Mouse (Mus musculus) fibroblast of lung, adult 2 months (primary cell): Measurements from ENCODE around the gene Slc30a6.

Experiments used
- DNase-seq: peaks from one replicate; pipeline ENCODE4 v3.0.0-alpha.2; 2011; ENCODE audit warnings: low read depth

Gene Slc30a6

DNA sequence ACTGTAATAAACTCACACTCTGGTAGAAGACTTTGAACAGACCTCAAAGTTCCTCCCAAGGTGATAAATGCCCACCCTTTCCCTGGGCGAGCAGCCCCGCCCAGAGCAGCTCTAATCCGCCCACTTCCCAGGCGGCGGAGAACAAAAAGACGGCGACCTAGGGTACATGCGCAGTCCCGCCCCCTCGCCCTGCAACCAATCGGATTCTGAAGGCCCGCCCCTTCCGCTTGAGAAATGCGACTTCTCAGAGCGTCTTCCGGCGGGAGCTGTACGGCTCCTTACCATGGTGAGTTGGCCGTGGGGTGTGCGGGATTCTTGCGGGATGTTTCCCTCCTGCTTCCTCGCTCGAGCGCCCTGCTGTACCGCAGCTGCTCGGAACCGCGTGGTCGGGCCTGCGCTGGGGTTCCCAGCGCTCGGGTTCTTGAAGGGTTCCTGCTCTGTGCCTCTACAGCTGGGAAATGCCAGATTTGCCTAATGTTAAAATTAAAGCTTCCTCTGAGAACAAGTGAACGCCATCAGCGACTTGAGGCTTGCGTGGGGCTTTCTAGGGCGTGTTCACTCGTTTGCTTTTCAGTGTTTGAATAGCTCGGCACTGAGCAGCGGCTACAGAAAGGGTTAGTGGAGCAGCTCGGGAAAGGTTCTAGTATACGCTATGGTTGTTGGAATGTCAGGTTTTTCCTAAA lies at the start of gene Slc30a6:
Slc30a6 (plus strand) TSS at position 226 of the 683 bp plus-strand sequence.
- peak; percentile 88 for DNase-seq

DNA sequence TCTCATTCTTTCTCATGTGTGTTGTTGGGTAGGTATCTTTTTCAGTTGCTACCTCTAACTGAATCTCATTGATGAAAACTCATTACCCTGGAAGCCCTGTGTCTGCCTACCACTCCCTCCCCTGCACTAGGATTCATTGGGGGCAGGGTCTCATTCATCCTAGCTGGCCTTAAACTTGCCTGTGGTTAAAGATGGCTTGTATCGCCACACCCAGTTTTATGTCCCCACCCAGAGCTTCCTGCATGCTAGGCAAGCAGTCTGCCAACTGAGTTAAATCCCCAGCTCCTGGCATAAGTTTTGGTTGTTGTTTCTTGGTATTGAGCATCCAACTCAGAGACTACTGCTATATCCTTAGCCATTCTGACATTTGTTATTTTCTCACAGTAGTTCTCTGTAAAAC lies 31.8 kb upstream of the Slc30a6 start:
- DNase-seq, result no peak

DNA sequence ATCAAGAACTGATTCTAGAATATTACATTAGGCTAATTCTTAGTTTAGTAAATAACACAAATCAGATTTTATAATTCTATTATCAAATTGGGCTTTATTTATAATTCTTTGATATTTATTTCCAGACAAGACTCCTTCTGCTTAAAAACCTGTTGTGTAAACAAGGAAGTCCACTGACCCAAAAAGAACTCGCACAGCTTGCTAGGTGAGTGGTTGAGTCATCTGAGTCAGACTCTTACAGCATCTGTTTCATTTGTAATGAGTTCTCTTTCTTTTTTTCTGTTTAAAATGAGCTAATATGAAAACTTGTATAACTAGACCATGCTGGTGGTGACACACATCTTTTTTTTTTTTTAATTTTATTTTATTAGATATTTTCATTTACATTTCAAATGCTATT lies 18.5 kb upstream of the Slc30a6 start:
- DNase-seq, result no peak

DNA sequence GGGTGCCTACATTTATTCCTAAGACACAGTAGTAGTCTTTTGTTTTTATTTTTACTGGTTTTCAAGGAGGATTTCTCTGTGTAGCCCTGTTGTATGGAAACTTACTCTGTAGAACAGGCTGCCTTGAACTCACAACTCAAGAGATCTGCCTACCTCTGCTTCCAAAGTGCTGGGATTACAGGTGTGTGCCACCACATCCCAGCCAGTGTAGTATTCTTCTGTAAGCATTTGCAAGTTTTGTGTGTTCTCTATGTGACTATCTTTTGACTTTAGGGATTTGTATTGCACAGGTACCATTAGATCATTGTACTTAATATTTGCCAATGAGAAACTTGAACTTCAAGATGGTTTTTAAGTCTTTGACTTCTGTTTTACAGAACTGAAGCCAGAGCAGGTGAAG lies 8.8 kb upstream of the Slc30a6 start:
- no peak for DNase-seq

DNA sequence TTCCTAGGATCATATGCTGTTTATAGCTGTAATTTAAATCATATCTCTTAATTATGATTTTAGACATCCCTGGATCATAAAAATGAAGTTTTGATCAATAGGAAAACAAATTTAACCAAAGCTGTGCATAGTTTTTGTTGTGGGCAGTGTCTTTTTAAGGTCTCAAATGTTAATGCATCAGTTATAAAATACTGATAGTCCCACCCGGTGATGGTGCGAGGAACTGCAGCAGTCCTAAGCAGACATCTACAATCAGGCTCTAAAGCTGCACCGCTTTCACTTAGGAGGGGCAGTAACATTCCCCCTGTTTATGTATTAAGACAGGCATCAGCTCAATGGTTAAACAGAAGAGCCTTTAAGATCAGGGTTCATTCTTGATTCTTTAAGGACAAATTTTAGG lies 5.6 kb upstream of the Slc30a6 start:
- DNase-seq, result no peak

DNA sequence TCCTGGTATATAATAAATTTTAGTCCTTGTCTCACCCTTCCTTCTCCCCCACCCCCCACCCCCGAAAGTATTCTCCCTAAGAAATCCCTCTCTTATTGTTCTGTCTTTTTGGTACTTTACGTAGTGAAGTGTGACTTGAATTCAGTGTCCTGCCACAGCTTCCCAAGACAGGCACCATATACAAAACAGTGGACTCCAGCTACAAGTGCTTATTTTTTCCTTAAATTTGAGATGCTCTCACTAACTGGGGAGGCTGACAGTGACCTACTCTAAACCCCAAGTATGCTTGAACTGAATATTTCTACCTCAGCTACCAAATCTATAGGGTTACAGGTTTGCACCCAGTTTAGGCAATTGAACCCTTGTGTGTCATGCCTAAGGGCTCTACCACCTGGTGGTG lies 1.0 kb upstream of the Slc30a6 start:
- no peak for DNase-seq

DNA sequence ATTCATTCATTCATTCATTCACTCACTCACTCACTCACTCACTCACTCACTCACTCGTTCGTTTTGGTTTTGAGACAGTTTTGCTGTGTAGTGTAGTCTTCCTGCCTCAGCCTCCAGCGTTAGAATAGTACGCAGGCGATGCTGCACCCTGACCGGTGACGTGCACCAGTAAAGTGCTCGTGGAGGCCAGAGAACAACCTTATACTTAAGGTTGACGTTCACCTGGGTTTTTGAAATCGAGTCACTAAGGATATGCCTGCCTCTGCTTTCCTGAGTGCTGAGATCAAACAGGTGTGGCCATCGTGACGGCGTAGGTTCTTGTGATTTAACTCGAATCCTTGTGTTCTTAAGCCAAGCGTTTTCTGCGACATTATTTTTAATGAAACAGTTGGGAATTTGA lies 553 bp upstream of the Slc30a6 start:
- DNase-seq, result no peak

DNA sequence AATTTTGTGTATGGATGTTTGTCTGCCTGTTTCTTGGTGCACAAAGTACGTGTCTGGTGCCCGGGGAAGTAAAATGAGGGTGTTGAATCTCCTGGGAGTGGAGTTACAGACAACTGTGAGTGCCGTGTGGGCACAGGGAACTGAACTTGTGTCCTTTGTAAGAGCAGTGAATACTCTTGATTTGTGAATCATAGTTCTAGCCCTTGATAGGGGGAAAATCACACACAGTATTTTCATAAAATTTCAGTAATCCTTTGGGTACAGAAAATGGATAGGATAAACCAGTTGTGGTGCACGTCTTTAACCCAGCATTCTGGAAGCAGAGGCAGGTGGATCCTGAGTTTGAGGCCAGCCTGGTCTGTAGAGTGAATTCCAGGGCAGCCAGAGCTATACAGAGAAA lies 1.4 kb downstream of the Slc30a6 start:
- no peak for DNase-seq

DNA sequence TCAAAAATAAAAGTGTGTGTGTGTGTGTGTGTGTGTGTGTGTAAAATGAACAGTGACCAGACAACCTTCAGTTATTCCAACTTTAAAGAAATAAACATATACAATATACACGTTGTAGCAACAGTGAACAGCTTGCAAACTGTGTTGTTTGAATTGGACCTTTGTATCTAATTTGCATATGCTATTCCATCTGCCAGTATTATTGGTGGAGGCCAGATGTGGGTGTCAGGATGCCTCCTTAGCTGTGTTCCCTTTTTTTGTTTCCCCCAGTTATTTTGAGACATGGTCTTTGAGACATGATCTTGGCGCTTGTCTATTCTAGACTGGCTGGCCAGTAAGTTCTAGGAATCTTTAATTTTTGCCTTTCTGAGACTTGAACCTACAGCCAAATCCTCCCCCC lies 1.8 kb downstream of the Slc30a6 start:
- no peak for DNase-seq

DNA sequence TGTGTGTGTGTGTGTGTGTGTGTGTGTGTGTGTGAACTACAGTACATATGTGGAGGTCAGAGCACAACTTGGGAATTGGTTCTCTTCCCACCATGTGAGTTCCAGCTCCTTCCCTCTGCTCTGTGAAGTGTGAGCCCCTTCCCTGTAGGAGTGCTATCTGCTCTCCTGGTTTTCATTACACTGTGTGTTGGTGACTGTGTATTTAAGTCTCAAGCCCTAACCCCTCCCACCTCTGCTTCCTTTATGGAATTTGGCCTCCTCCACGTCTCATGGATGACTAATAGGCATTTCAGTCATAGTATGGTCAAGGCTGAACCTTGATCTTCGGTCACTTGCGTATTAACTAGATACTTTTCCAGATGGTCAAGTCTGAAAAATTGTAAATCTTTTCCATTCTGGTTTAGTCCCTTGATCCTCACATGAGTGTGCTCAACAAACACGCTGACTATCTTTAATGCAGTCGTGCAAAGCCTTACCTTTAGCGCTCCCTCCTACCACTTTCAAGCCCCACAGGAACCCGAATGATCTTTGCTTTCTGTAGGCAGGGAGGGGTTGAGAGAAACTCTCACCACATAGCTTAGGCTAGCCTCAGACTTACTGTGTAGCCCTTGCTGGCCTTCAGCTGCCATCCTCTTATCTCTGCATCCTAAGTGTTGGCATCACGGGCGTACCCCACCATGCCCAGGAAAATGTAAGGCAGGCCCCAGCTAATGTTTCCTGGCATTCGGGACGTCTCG lies 7.2 kb downstream of the Slc30a6 start:
- DNase-seq, result no peak

DNA sequence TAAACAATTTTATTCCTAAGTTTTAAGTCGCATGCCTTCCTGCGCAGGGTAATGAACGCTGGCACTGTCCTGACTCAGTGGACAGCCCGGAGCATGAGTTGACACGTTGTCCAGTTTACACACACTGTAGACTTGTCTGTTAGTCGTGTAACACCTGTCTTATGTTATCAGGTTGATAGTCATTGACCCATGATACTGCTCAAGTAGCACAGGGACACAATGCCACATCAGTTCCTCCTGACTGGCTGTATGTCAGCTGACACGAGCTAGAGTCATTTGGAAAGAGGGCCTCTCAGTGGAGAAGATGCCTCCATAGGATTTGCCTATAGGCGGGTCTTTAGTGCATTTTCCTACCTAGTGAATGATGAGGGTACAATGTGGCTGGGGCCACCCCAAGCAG lies 11.1 kb downstream of the Slc30a6 start:
- no peak for DNase-seq

DNA sequence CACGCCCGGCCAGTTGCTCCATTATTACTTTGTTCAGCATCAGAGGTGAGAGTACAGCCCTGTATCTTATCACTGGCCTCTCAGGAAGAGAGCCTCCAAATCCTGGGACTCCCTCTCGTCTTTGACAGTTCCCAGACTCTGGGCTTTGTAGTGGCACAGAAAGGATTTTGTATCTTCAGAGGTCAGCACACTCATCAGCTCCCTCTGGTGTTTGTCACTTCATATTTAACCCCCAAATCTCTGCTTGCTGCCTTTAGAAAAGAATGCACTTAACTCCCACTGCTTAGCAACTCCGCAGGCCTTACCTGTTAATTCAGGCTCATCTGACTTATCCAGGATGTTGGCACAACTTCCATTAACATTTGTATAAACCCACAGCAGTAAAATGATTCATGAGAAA lies 14.3 kb downstream of the Slc30a6 start:
- no peak for DNase-seq

DNA sequence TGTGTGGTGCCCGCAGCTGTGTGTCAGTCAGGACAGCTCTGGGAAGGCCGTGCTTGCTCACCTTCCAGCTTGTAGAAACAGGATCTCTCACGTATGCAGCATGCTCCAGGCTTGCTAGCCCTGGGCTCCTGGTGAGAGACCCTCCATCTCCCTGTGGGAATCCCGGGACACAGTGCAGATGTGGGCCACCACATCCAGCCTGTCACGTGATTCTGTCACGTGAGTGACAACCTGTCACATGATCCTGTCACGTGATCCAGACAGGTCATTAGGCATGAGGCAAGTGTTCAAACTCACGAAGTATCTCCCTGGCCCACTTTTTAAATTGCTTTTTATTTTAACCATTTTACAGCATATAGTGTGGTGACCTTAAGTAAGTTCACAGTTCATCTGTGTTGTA lies 17.9 kb downstream of the Slc30a6 start:
- DNase-seq, result no peak

DNA sequence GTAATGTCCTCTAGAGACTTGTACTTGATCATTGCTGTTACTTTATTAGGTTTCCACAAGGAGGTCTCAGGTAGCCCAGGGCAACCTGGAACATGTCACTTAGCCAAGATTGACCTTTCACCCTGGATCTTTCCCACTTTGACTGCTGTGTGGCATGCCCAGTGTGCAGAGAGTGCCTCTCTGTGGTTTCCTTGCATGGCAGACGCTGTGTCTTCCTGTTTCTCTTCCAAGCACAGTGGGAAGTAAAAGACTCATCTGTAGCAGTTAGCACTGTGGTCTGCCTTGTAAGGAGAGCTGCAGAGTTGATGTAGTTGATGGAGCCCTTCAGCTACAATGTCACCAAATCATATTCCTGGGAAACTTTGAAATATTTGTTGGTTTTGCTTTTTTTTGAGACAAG lies 19.3 kb downstream of the Slc30a6 start:
- DNase-seq, result no peak

DNA sequence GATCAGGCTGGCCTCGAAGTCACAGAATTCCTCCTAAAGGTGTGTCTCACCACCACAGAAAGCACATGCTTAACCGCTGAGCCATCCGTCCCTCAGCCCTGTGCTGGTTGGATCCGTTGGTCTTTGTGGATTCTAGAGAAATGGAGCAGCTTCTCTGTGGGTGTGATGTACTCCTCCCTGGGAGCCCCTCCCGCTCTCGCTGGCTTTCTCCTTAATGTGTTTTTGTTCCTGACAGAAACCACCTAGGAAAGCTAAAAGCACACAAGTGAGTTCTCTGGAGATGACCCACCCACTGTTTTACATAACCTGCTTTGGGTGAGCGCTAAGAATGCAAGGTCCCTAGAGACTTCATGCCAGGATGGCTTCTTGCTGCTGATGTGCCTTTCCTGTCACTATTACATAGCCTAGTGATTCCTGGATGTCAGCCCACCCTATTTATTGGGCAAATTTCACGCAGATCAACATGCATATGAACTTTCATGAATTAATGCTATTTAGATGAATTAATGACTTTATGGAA lies 21.5 kb downstream of the Slc30a6 start:
- DNase-seq, result no peak

DNA sequence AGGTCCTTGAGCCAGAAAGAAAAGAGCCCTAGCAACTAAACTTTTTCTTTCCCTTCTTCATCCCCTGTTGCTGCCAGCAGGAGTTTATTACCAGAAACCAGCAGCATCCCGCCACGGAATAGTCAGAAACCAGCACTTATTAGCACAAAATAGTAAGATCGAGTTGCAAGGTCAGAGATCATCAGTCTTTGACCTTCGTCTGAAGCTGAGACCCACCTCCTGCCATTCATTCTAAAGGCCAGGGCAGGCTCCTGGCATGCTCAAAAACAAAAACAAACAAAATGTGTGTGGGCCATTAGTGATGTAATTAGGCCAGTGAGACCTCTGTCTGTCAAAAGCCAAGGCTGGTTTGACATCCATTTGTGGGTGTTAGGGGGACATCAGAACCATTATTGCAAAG lies 22.8 kb downstream of the Slc30a6 start:
- no peak for DNase-seq

DNA sequence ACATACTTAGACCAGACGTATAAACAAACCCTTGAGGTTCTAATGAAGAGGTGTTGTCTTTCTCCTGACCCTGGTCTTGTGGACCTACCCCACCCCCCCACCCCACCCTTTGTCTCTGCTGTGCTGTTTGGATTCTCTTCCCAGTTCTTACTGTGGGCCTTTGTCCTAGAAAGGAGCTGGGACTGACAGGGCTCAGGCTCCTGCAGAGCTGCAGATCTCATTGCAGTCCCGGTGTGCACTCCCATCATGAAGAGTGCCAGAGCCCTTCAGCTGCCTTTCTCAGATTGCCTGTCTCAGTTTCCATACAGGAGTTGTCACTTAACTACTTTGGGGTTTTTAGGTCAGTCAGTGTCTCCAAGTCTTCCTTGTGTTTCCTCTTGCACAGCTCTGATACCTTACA lies 25.2 kb downstream of the Slc30a6 start:
- DNase-seq, result no peak

DNA sequence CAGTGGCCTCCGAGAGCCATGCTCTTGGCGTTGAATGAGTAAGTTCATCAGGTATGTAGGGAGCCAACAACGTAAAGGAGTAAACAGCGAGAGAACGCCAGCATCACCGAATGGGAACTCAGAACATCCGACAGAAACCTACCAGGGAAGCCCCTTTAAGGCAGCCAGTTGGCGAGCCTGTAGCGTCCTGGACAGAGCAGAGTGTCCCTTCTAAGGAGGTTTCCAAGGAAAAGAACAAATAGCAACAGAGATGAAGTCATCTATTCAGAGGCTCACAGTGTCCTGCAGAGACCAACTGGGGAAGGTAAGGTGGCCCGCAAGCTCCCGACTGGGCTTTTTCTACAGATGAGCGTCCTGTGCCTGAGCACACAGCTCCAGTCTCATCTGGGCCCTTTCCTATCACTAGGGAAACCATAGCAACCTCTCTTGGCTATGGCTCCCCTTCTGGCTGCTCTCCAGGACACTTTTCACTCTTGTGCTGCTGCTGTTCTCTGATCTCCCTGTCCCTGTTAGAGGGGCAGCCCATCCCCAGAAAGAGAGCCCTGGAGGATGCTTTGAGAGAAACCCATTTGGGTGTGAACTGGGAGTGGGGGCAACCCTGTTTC lies 29.1 kb downstream of the Slc30a6 start:
- DNase-seq, result no peak

DNA sequence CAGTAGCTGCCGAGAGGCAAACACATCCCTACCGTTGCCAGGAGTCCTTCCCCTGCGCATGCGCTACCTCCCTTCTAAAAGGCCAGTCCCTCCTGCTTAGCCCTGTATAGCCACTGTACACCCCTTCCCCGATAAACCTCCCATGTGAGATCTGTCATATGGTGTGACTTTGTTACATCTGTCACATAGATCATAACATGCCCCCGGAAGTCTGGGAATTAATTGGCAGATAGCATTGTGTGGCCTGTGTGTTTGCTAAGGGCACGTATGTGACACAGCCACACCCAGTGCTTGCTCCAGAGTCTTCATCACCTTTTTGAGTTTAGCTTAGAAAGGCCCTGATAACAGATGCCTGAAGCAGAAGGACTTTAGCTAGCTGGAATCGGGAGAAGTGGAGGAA lies 34.7 kb downstream of the Slc30a6 start:
- no peak for DNase-seq

DNA sequence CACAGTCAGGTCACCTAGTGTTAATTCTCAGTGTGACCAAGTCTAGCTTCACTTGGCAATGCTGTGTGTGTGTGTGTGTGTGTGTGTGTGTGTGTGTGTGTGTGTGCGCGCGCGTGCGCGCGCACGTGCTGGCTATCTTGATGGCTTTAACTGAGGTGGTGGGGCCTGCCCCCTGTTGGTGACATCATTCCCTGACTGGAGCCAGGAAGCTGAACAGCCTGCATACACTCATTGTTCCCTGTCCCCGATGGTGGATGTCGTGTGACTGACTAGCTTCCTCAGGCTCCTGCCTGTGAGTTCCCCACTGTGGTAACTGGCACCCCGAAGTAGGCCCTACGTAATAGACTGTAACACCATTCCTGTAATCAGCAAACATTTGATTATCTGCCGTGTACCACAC lies 36.1 kb downstream of the Slc30a6 start:
- DNase-seq, result no peak

DNA sequence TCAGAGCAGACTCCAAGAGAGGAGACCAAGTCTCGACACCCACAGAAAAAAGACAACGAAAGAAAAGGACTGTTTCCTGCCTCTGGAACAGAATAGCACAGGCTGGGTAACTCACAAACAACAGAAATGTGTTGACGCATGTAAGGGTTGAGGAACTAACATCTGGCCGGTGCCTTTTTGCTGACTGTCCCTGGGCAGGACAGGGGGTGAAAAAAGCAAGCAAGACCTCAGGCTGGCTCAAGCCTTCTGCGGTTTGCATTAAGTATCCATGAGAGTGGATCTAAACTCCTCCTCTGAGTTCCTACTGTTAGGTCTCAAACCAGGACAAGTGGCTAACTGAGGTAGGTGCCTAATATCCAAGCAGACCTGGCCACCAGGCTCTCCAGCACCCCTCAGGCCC lies 37.2 kb downstream of the Slc30a6 start:
- DNase-seq, result no peak

DNA sequence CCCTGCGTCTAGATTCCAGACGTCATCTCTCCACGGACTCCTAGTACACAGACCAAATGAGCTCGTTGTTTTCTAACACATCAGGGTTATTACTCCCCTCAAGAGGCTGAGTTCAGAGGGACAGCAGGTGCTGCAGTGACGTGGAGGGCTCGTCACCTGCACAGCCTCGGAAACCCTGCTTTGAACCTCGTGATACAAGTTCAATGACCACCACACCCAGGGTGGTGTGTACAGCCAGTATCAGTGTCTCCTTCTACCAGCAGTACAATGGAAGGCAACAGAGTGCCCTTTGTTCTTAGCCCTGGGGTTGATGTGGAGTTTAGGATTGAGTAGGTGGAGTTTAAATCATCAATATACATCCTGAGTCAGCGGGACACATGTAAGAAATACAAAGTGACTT lies 42.4 kb downstream of the Slc30a6 start:
- no peak for DNase-seq

DNA sequence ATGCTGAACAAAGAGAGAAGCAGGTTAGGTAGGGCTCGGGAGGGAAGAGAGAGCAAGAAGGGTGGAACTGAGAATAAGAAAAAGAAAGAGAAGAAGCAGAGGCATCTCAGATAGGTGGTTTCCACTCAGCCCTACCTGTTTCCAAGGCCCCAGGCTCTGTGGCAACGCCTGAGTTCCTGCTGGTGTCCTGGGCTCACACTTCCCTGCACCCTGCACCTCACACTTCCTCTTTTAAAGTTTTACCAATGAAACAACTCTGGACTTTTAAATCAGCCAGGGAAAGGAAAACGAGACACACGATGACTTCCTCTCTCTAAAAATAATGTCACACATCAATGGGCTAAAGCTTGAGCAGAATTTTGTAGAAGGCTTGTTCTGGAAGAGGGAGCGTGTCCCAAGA lies 45.1 kb downstream of the Slc30a6 start:
- DNase-seq, result no peak
